ENCODE assay signal across 22 mouse cellular contexts in the genomic region with DNA sequence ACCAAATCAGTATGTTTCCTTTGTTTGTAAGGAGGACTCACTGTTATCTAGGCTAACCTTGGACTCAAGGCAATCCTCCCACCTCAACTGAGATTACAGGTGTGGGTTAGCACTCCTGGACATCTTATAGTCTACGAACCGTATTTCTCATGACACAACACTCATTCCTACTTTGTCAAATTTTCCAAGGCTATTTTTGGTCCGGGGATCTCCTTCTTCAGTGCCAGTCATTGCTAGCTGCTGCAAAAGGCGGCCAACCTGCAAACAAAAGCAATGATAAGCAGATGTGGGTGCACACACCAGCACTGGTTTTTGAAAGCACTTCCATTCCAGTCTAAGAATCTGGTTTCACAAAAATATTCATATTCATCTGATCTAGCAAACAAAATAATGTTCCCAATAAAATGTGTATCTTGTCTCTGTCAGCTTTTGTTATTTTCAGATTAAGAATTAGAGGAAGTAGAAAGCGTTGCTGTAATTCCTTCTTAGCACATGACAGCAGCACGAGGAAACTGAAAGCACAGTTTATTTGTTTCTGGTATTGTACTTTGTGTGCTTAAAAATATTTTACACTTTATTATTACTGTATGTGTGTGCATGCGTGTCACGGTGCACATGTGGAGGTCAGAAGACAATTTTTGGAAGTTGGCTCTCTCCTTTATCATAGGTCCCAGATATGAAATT. TPM values are rescaled to one million over a fixed set of nuclear protein-coding genes. Genes with fewer than 3 reads are reported as not detected.
DNase-seq lines count a peak whose midpoint lies in the region; ATAC-seq and TF ChIP-seq lines count a peak whose summit lies in the region.
"Had no signal": no experiment of that assay in that cellular context is flagged by ENCODE, and none has a peak within 500 bp of the region (broad histone marks: within the 10 kb centered on the region; RNA-seq: fewer than 3 reads in every experiment).

No protein-coding gene starts in this region.

- H3K4me1 ChIP-seq in heart, embryonic 11.5 days (ENCODE audit: control insufficient read depth, insufficient read depth, low read length) = no peaks in the 10 kb centered on the region
- no peaks in the 10 kb centered on the region for H3K4me1 ChIP-seq in liver, adult 2 months (ENCODE audit: control insufficient read depth, insufficient read depth, low read length)
- H3K4me1 ChIP-seq in liver, embryonic 12.5 days = no peaks in the 10 kb centered on the region
- peaks cover 0 to 14% of the 10 kb centered on the region in 2 experiments; a peak in 2 of 4 replicates for H3K4me1 ChIP-seq in MEL (ENCODE audit: control insufficient read depth in 1 of 2, insufficient read depth in 2 of 2, low read length in 2 of 2)
- no peaks in the 10 kb centered on the region for H3K4me1 ChIP-seq in forebrain, embryonic 15.5 days
- H3K4me1 ChIP-seq: embryonic facial prominence, embryonic 15.5 days; forebrain, embryonic 10.5 days; heart, embryonic 15.5 days; hindbrain, embryonic 12.5 days had no signal

- no peak for TF ChIP-seq CTCF in liver, adult 2 months (IDR thresholded peaks at IDR 0.05; ENCODE audit: low read depth, low read length)
- TF ChIP-seq CTCF in MEL (IDR thresholded peaks at IDR 0.05 in 2 of 3, conservative IDR thresholded peaks at IDR 0.05 in 1 of 3; ENCODE audit: control insufficient read depth in 1 of 3, insufficient read depth in 1 of 3, low read depth in 2 of 3, low read length in 3 of 3, poor library complexity in 1 of 3, severe bottlenecking in 1 of 3) = no peak

- peaks cover 20% of the 10 kb centered on the region for H3K36me3 ChIP-seq in heart, embryonic 11.5 days (ENCODE audit: control insufficient read depth, insufficient read depth, low read length)
- H3K36me3 ChIP-seq in liver, adult 2 months (ENCODE audit: control insufficient read depth, insufficient read depth, low read length) = peaks cover 46% of the 10 kb centered on the region
- peaks cover 72% of the 10 kb centered on the region for H3K36me3 ChIP-seq in liver, embryonic 12.5 days
- peaks cover 7 to 49% of the 10 kb centered on the region in 2 experiments for H3K36me3 ChIP-seq in MEL (ENCODE audit: control insufficient read depth in 1 of 2, insufficient read depth in 2 of 2, low read length in 2 of 2)
- H3K36me3 ChIP-seq in macrophage (ENCODE audit: inconsistent target) = peaks cover 30% of the 10 kb centered on the region
- H3K36me3 ChIP-seq in forebrain, embryonic 15.5 days = peaks cover 57% of the 10 kb centered on the region

- TF ChIP-seq EP300 in MEL (IDR thresholded peaks at IDR 0.05; ENCODE audit: low read depth in 1 of 2, low read length in 2 of 2) = peak; percentile 49 to 67

- H3K27me3 ChIP-seq in heart, embryonic 11.5 days (ENCODE audit: control insufficient read depth, insufficient read depth, low read length) = no peaks in the 10 kb centered on the region
- no peaks in the 10 kb centered on the region for H3K27me3 ChIP-seq in liver, adult 2 months (ENCODE audit: control insufficient read depth, insufficient read depth, low read length)
- H3K27me3 ChIP-seq in liver, embryonic 12.5 days (replicated peaks) = no peaks in the 10 kb centered on the region
- H3K27me3 ChIP-seq in MEL (ENCODE audit: control insufficient read depth in 1 of 2, insufficient read depth in 2 of 2, low read length in 2 of 2) = no peaks in the 10 kb centered on the region
- no peaks in the 10 kb centered on the region for H3K27me3 ChIP-seq in forebrain, embryonic 15.5 days
- H3K27me3 ChIP-seq: embryonic facial prominence, embryonic 15.5 days; heart, embryonic 15.5 days; hindbrain, embryonic 12.5 days had no signal

- WGBS in heart, embryonic 11.5 days (ENCODE audit: insufficient replicate concordance) = 74% methylated on average over 8 of the region's 8 CpGs
- WGBS in liver, adult 2 months = 82% methylated on average over 8 of the region's 8 CpGs
- WGBS in liver, embryonic 12.5 days (ENCODE audit: insufficient replicate concordance) = 92% methylated on average over 8 of the region's 8 CpGs
- 53% methylated on average over 8 of the region's 8 CpGs for WGBS in macrophage (ENCODE audit: missing documents)
- 94% methylated on average over 8 of the region's 8 CpGs for WGBS in forebrain, embryonic 15.5 days

- no peak overlapping the region for H3K4me3 ChIP-seq in heart, embryonic 11.5 days (ENCODE audit: low read depth, low read length)
- H3K4me3 ChIP-seq in liver, adult 2 months (ENCODE audit: insufficient read depth, low read depth, low read length) = no peak overlapping the region
- H3K4me3 ChIP-seq in liver, embryonic 12.5 days = no peak overlapping the region
- H3K4me3 ChIP-seq in MEL (ENCODE audit: control insufficient read depth in 1 of 2, insufficient read depth in 1 of 2, low read depth in 2 of 2, low read length in 2 of 2) (no peak overlapping the region), macrophage (ENCODE audit: inconsistent target) (no peak overlapping the region)
- H3K4me3 ChIP-seq in forebrain, embryonic 15.5 days = no peak overlapping the region
- H3K4me3 ChIP-seq: embryonic facial prominence, embryonic 15.5 days; erythroblast, embryonic 14.5 days; forebrain, embryonic 10.5 days; heart, embryonic 15.5 days; hindbrain, embryonic 12.5 days had no signal

- H3K9ac ChIP-seq in heart, embryonic 11.5 days (ENCODE audit: low read depth, low read length) = no peak overlapping the region
- no peak overlapping the region for H3K9ac ChIP-seq in liver, adult 2 months (ENCODE audit: low read depth, low read length)
- no peak overlapping the region for H3K9ac ChIP-seq in liver, embryonic 12.5 days
- H3K9ac ChIP-seq in MEL (ENCODE audit: control insufficient read depth, low read depth, low read length, poor library complexity, severe bottlenecking) = no peak overlapping the region
- H3K9ac ChIP-seq in forebrain, embryonic 15.5 days (replicated peaks) = no peak overlapping the region
- H3K9ac ChIP-seq: embryonic facial prominence, embryonic 15.5 days; heart, embryonic 15.5 days; hindbrain, embryonic 12.5 days had no signal

- H3K9me3 ChIP-seq in heart, embryonic 11.5 days (replicated peaks; ENCODE audit: control insufficient read depth, low read length) = no peaks in the 10 kb centered on the region
- no peaks in the 10 kb centered on the region for H3K9me3 ChIP-seq in liver, embryonic 12.5 days (replicated peaks)
- no peaks in the 10 kb centered on the region for H3K9me3 ChIP-seq in MEL (replicated peaks; ENCODE audit: insufficient read depth, low read length)
- no peaks in the 10 kb centered on the region for H3K9me3 ChIP-seq in forebrain, embryonic 15.5 days
- H3K9me3 ChIP-seq: embryonic facial prominence, embryonic 15.5 days; forebrain, embryonic 10.5 days; heart, embryonic 15.5 days; hindbrain, embryonic 12.5 days had no signal

- TF ChIP-seq RAD21 in MEL (IDR thresholded peaks at IDR 0.05; ENCODE audit: low read depth, low read length) = no peak

- no peak overlapping the region for H3K27ac ChIP-seq in heart, embryonic 11.5 days (ENCODE audit: low read depth, low read length)
- H3K27ac ChIP-seq in liver, adult 2 months (replicated peaks; ENCODE audit: insufficient read depth, low read depth, low read length) = 0 out of 2 replicates have a peak overlapping the region, but pooled peaks have one; percentile 35
- no peak overlapping the region for H3K27ac ChIP-seq in liver, embryonic 12.5 days
- no peak overlapping the region; the same call in 1 of the 2 replicates for H3K27ac ChIP-seq in MEL (ENCODE audit: control insufficient read depth, low read depth, low read length)
- H3K27ac ChIP-seq in macrophage = peak overlapping the region; percentile 95
- no peak overlapping the region for H3K27ac ChIP-seq in forebrain, embryonic 15.5 days (replicated peaks)
- H3K27ac ChIP-seq: embryonic facial prominence, embryonic 15.5 days; forebrain, embryonic 10.5 days; heart, embryonic 15.5 days; hindbrain, embryonic 12.5 days had no signal

- no peak overlapping the region for H3K4me2 ChIP-seq in heart, embryonic 11.5 days
- H3K4me2 ChIP-seq in liver, embryonic 12.5 days = no peak overlapping the region
- no peak overlapping the region for H3K4me2 ChIP-seq in forebrain, embryonic 15.5 days (replicated peaks)
- H3K4me2 ChIP-seq: embryonic facial prominence, embryonic 15.5 days; heart, embryonic 15.5 days; hindbrain, embryonic 12.5 days had no signal

- no peak for TF ChIP-seq POLR2A in liver, adult 2 months (IDR thresholded peaks at IDR 0.05; ENCODE audit: extremely low read depth, insufficient read depth, low read length)
- TF ChIP-seq POLR2A in MEL (IDR thresholded peaks at IDR 0.05; ENCODE audit: control insufficient read depth in 1 of 2, insufficient read depth in 1 of 2, low read depth in 1 of 2, low read length in 2 of 2, poor library complexity in 1 of 2) = no peak

- peaks cover 2% of the 10 kb centered on the region; the same call in 1 of the 2 replicates for H3K79me2 ChIP-seq in liver, adult 2 months (ENCODE audit: control insufficient read depth, insufficient read depth, low read length)
- H3K79me2 ChIP-seq in MEL (ENCODE audit: control insufficient read depth, insufficient read depth, low read length, poor library complexity) (peaks cover 5% of the 10 kb centered on the region), macrophage (ENCODE audit: inconsistent target) (peaks cover 67% of the 10 kb centered on the region)

- ATAC-seq in heart, embryonic 11.5 days (replicated peaks; ENCODE audit: insufficient number of reproducible peaks, low FRiP score, low TSS enrichment) = no peak
- no peak for ATAC-seq in liver, embryonic 12.5 days
- no peak for ATAC-seq in forebrain, embryonic 15.5 days (replicated peaks)
- ATAC-seq: forebrain, embryonic 14.5 days; hindbrain, embryonic 16.5 days; inflammation-experienced regulatory T-cells, adult 6 months; intestine, postnatal 0 days had no signal

- peak; percentile 7 for DNase-seq in heart, adult 8-10 months (ENCODE audit: low spot score)
- DNase-seq in liver, adult 2 months (ENCODE audit: extremely low read depth, low read depth, low spot score) = no peak
- DNase-seq in MEL (ENCODE audit: low read depth, low spot score) = peak; percentile 26
- DNase-seq: adrenal gland, postnatal 10 days; cerebellum, adult 18-20 months; cerebellum, postnatal 10 days; embryo, embryonic 11 days; gastrocnemius, postnatal 10 days; kidney, adult 8-10 months had no signal

RNA-seq across cellular contexts. Expression of gene Gapvd1, which starts 27.8 kb away (rescaled TPM):
- 10 to 100 TPM; 35.0 to 38.9 (median 37.2) TPM for total RNA-seq in heart, adult 8-10 months (2022)
- polyA plus RNA-seq in heart, embryonic 11.5 days (2014; fragmentation: Nextera tagmentation; extraction: Ambion mirVana) = 65.0 and 70.8 TPM in 2 replicates
- 32.4 and 37.1 TPM in 2 replicates for total RNA-seq in liver, adult 2 months (2014; rRNA removed)
- polyA plus RNA-seq in liver, adult 2 months (2012; rRNA removed) = 9.2 and 10.6 TPM in 2 replicates
- polyA plus RNA-seq in liver, embryonic 12.5 days (2016; fragmentation: Nextera tagmentation; extraction: Ambion mirVana) = 87.3 and 93.7 TPM in 2 replicates
- total RNA-seq in MEL (2012; rRNA removed) = 62.4 and 65.0 TPM in 2 replicates
- polyA plus RNA-seq in MEL (2012; ENCODE audit: insufficient read depth in 1 of 2, insufficient read length in 2 of 2, low read depth in 1 of 2, low replicate concordance in 2 of 2, missing spikeins in 1 of 2) (100 to 1,000 TPM in 1 of 2 experiments, 10 to 100 TPM in 1; 96.7 to 174 TPM), macrophage (2018) (64.6 to 87.4 TPM (median 66.7 TPM) in 3 replicates)
- total RNA-seq in macrophage (2018; cell fraction: chromatin; rRNA removed) = 100 to 1,000 TPM; 348 to 736 (median 497) TPM
- 100 to 1,000 TPM in 7 of 26 experiments, 10 to 100 TPM in 19; 48.5 to 127 (median 83.7) TPM for total RNA-seq in macrophage (2018; cell fraction: cytosol; rRNA removed)
- 100 to 1,000 TPM; 177 to 358 (median 238) TPM for total RNA-seq in macrophage (2018; cell fraction: nucleus; rRNA removed)
- 122 and 134 TPM in 2 replicates for polyA plus RNA-seq in forebrain, embryonic 15.5 days (2015; fragmentation: Nextera tagmentation; extraction: Ambion mirVana)

RNA-seq across cellular contexts. Expression of gene Hspa5, which starts 44.6 kb away (rescaled TPM):
- 100 to 1,000 TPM; 590 to 816 (median 680) TPM for total RNA-seq in heart, adult 8-10 months (2022)
- 931 and 1,133 TPM in 2 replicates for polyA plus RNA-seq in heart, embryonic 11.5 days (2014; fragmentation: Nextera tagmentation; extraction: Ambion mirVana)
- 843 and 1,003 TPM in 2 replicates for total RNA-seq in liver, adult 2 months (2014; rRNA removed)
- 1,344 and 1,475 TPM in 2 replicates for polyA plus RNA-seq in liver, adult 2 months (2012; rRNA removed)
- polyA plus RNA-seq in liver, embryonic 12.5 days (2016; fragmentation: Nextera tagmentation; extraction: Ambion mirVana) = 656 and 672 TPM in 2 replicates
- 914 and 1,250 TPM in 2 replicates for total RNA-seq in MEL (2012; rRNA removed)
- polyA plus RNA-seq in MEL (2012; ENCODE audit: insufficient read depth in 1 of 2, insufficient read length in 2 of 2, low read depth in 1 of 2, low replicate concordance in 2 of 2, missing spikeins in 1 of 2) (100 to 1,000 TPM; 147 to 649 TPM), macrophage (2018) (730 to 822 TPM (median 759 TPM) in 3 replicates)
- total RNA-seq in macrophage (2018; cell fraction: chromatin; rRNA removed) = 100 to 1,000 TPM; 145 to 507 (median 206) TPM
- total RNA-seq in macrophage (2018; cell fraction: cytosol; rRNA removed) = 1,000 to 10,000 TPM in 1 of 26 experiments, 100 to 1,000 TPM in 25; 539 to 1,020 (median 712) TPM
- 1,000 to 10,000 TPM in 11 of 26 experiments, 100 to 1,000 TPM in 15; 336 to 1,447 (median 962) TPM for total RNA-seq in macrophage (2018; cell fraction: nucleus; rRNA removed)
- polyA plus RNA-seq in forebrain, embryonic 15.5 days (2015; fragmentation: Nextera tagmentation; extraction: Ambion mirVana) = 384 and 395 TPM in 2 replicates

Comparison
In these comparisons a context has a peak if more than half of its experiments do, and no peak if none do; other contexts are left out.
1. H3K27ac ChIP-seq: peak in liver, adult 2 months (single experiment) and macrophage (single experiment); none in heart, embryonic 11.5 days (single experiment), liver, embryonic 12.5 days (single experiment), MEL (single experiment) and forebrain, embryonic 15.5 days (single experiment).